Mouse (Mus musculus): ENCODE measurements around the gene Btbd17. TPM values are rescaled to one million over a fixed set of nuclear protein-coding genes. Genes with fewer than 3 reads are reported as not detected.
A peak's percentile ranks its signal among the peaks of the same experiment; 100 is the strongest.

Btbd17 gene
- polyA plus RNA-seq (2015; fragmentation: Nextera tagmentation; extraction: Ambion mirVana), result 26.4 and 29.7 TPM in 2 replicates

DNA sequence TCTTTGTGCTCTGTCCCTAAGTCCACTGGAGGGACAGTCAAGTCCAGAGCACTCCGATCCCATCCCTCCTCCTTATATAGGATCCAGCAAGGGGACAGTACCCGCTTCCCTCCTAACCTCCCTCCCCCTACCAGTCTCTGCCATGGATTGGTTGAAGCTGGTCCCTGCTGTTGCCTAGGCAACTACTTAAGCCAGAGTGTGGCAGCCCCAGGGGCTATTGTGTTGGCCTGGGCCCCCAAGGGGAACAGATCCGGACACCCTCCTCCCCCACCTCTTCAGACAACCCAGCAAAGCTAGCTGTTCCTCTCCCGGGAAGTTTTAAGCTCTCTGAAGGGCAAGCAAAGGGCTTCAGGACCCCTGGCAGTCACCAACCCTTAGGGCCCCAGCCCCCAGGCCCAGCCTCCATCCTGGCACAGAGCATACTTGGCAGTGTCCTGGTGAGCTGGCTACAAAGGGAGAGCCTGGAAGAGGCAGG, at the start of gene Btbd17:
TSS of gene Btbd17 (minus strand) at position 98 of the 475 bp plus-strand sequence.
- H3K4me1 ChIP-seq, result peaks cover 60% of the 10 kb centered on the region

GRCm38 (mm10) chr11:114844464-114845220, 48.9 kb upstream of the Btbd17 start:
- Histone ChIP-seq H3K9ac (replicated peaks) (no peak overlapping the region), H3K4me2 (replicated peaks) (no peak overlapping the region), H3K36me3 (no peaks in the 10 kb centered on the region), H3K4me1 (0 out of 2 replicates have a peak, but pooled peaks cover 4% of the 10 kb centered on the region), H3K27ac (replicated peaks) (no peak overlapping the region), H3K4me3 (no peak overlapping the region), H3K9me3 (no peaks in the 10 kb centered on the region; the same call in 1 of the 2 replicates), H3K27me3 (peaks cover 6% of the 10 kb centered on the region)
- 72% methylated on average over 7 of the region's 7 CpGs for WGBS
- ATAC-seq (replicated peaks), result no peak

More for the DNA sequence above, at the start of gene Btbd17:
- no peaks in the 10 kb centered on the region for H3K36me3 ChIP-seq
- H3K27me3 ChIP-seq, result peaks cover 1% of the 10 kb centered on the region; the same call in 1 of the 2 replicates
- H3K9me3 ChIP-seq, result no peaks in the 10 kb centered on the region
- H3K9ac ChIP-seq (replicated peaks), result peak within 1 kb of the TSS; percentile 20
- H3K4me3 ChIP-seq, result peak within 1 kb of the TSS; percentile 35
- H3K27ac ChIP-seq (replicated peaks), result peak within 1 kb of the TSS; percentile 97
- under 1% methylated on average over 4 of the region's 4 CpGs for WGBS
- H3K4me2 ChIP-seq (replicated peaks), result peak within 1 kb of the TSS; percentile 44
- ATAC-seq (replicated peaks), result peak; percentile 85

- Histone ChIP-seq H3K27ac (replicated peaks) (no peak overlapping the region), H3K9ac (replicated peaks) (no peak overlapping the region), H3K9me3 (no peaks in the 10 kb centered on the region; the same call in 1 of the 2 replicates), H3K4me2 (replicated peaks) (no peak overlapping the region), H3K36me3 (no peaks in the 10 kb centered on the region), H3K4me3 (no peak overlapping the region), H3K27me3 (no peaks in the 10 kb centered on the region), H3K4me1 (0 out of 2 replicates have a peak, but pooled peaks cover 4% of the 10 kb centered on the region)
- ATAC-seq (replicated peaks), result no peak
- WGBS, result 12% methylated on average over 8 of the region's 8 CpGs
Measured at GRCm38 (mm10) chr11:114843818-114844463, 48.2 kb upstream of the Btbd17 start.

DNA sequence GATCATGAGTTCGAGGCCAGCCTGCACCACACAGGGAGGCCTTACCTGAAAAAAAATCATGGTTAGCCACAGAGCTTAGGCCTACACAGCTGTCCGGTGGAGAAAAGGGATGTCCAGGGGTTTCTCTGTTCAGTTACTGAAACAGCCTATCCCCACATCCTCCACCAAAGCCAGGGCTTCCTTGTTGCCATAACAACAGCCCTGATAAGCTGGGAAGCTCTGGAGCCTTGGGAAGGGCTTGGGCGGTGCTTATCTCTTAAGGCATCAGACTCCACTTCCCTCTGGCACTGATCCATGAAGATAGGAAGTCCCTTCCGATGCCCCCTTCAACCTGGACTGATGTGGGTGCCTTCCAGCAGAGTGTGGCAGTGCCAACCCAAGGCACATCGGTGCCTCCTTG, 37.4 kb upstream of the Btbd17 start:
- WGBS, result 56% methylated on average over 5 of the region's 5 CpGs
- Histone ChIP-seq H3K27me3 (no peaks in the 10 kb centered on the region), H3K27ac (replicated peaks) (no peak overlapping the region), H3K4me3 (no peak overlapping the region), H3K9ac (replicated peaks) (no peak overlapping the region), H3K9me3 (no peaks in the 10 kb centered on the region), H3K36me3 (no peaks in the 10 kb centered on the region), H3K4me2 (replicated peaks) (no peak overlapping the region), H3K4me1 (peaks cover 18% of the 10 kb centered on the region)
- no peak for ATAC-seq (replicated peaks)

GRCm38 (mm10) chr11:114830433-114830773, 34.7 kb upstream of the Btbd17 start:
- Histone ChIP-seq H3K4me3 (0 out of 2 replicates have a peak overlapping the region, but pooled peaks have one; percentile 1), H3K27ac (replicated peaks) (no peak overlapping the region), H3K27me3 (no peaks in the 10 kb centered on the region), H3K4me2 (replicated peaks) (peak overlapping the region; percentile 34), H3K9ac (replicated peaks) (no peak overlapping the region), H3K36me3 (no peaks in the 10 kb centered on the region), H3K9me3 (no peaks in the 10 kb centered on the region), H3K4me1 (peaks cover 18% of the 10 kb centered on the region)
- no peak for ATAC-seq (replicated peaks)
- WGBS, result 13% methylated on average over 8 of the region's 8 CpGs

DNA sequence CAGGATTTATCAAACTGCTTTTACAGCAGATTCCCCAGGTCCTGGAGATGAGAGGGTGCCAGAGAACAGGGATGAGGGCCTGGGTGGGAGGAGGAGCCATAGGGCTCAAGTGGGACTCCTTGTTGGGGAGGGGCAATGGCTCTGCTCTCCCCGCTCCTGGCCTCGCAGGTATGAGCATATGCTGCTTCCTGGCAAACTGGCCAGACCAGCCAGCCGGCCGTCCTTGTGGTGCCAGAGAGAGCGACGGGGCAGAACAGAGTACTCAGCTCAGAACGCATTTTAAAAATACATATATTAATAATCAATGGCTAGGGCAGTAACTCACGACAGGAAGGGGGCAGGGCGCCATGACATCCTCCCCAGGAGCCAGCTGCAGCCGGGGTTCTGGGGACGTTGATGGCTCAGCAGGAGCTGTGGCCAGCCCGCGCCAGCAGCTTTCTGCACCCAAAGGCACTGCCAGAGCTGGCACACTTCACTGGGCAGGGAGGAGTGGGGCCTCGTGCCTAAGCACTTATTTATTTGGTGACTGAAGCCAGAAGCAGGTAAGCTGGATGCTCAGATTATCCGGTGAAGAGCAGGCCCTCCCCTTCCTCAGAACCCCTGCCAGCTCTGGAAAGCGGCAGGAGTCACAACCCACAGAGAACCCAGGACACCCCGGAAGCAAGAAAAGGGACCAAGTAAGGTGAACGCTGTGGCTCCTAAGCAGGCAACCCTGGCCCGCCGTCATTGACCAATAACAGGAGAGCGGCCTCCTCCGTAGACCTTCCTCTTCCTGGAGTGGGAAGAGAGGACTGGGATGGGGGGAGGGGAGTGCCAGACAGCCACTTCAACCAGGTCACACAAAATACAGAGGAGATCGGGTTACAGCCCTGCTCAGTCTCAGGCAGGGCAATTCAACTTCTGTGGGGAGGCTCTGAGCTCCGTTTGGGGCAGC, 34.0 kb upstream of the Btbd17 start:
- H3K4me2 ChIP-seq (replicated peaks), result peak overlapping the region; percentile 34
- no peaks in the 10 kb centered on the region for H3K36me3 ChIP-seq
- peak overlapping the region; percentile 31; the same call in 1 of the 2 replicates for H3K27ac ChIP-seq (replicated peaks)
- 0 out of 2 replicates have a peak overlapping the region, but pooled peaks have one; percentile 1 for H3K4me3 ChIP-seq
- H3K9me3 ChIP-seq, result no peaks in the 10 kb centered on the region
- ATAC-seq (replicated peaks), result peak; percentile 48; the same call in 1 of the 2 replicates
- H3K9ac ChIP-seq (replicated peaks), result 0 out of 2 replicates have a peak overlapping the region, but pooled peaks have one; percentile 1
- H3K4me1 ChIP-seq, result peaks cover 18% of the 10 kb centered on the region
- 9% methylated on average over 24 of the region's 24 CpGs for WGBS
- H3K27me3 ChIP-seq, result no peaks in the 10 kb centered on the region

DNA sequence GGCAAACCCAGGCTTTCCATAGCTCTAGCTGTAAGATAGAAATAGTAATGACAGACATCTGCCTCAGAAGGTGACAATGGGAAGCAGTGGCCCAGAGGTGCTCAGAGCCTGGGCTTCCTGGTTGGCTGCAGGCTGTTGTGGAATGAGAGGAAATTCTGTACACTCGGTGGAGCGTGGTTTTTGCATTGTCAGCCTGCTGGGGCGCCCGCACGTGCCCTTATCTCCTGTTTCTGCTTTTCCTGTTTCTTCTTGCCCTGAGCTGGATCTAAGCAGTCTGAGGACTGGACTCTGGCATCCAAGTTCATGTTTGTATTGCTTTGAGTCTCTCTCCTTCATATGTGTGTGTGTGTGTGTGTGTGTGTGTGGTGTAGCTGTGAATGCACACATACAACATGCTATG, 30.9 kb upstream of the Btbd17 start:
- Histone ChIP-seq H3K4me3 (no peak overlapping the region), H3K4me1 (peaks cover 35% of the 10 kb centered on the region), H3K27me3 (no peaks in the 10 kb centered on the region), H3K9me3 (no peaks in the 10 kb centered on the region), H3K27ac (replicated peaks) (no peak overlapping the region), H3K9ac (replicated peaks) (no peak overlapping the region), H3K4me2 (replicated peaks) (no peak overlapping the region), H3K36me3 (no peaks in the 10 kb centered on the region)
- no peak for ATAC-seq (replicated peaks)
- WGBS, result 63% methylated on average over 5 of the region's 5 CpGs

DNA sequence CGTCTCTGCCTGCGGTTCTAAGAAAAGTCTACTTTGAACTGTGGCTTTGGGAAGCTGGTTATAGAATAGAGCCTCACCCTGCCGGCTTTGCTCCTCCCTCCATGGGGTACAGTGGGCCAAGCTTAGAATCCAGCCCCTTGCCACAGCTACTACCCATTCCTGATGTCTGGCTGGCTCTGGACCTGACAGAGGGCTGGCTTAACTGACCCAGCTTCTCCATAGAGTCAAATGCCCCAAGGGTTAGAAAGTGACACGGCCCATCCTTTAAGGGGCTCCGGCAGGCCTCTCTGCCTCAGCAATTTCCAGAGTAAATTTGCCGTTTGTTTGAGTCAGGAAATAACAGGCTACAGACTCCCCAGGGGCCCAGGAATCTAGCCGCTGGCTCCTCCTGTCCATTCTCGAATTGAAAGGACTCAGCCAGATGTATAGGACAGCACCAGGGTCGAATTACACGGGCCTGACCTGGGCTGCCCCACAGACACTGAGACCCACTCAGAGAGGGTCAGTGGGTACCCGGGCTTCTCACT, 27.5 kb upstream of the Btbd17 start:
- peak; percentile 60 for ATAC-seq (replicated peaks)
- H3K27ac ChIP-seq (replicated peaks), result peak overlapping the region; percentile 81
- H3K4me2 ChIP-seq (replicated peaks), result no peak overlapping the region
- H3K36me3 ChIP-seq, result no peaks in the 10 kb centered on the region
- H3K9me3 ChIP-seq, result no peaks in the 10 kb centered on the region
- peaks cover 18% of the 10 kb centered on the region for H3K4me1 ChIP-seq
- H3K9ac ChIP-seq (replicated peaks), result no peak overlapping the region
- WGBS, result 2% methylated on average over 11 of the region's 11 CpGs
- no peak overlapping the region for H3K4me3 ChIP-seq
- no peaks in the 10 kb centered on the region for H3K27me3 ChIP-seq

GRCm38 (mm10) chr11:114822727-114823126, 27.0 kb upstream of the Btbd17 start:
- peak; percentile 92 for ATAC-seq (replicated peaks)
- no peaks in the 10 kb centered on the region for H3K27me3 ChIP-seq
- no peaks in the 10 kb centered on the region for H3K9me3 ChIP-seq
- no peak overlapping the region for H3K4me3 ChIP-seq
- H3K9ac ChIP-seq (replicated peaks), result no peak overlapping the region
- no peaks in the 10 kb centered on the region for H3K36me3 ChIP-seq
- WGBS, result 26% methylated on average over 12 of the region's 12 CpGs
- peaks cover 18% of the 10 kb centered on the region for H3K4me1 ChIP-seq
- peak overlapping the region; percentile 81 for H3K27ac ChIP-seq (replicated peaks)
- no peak overlapping the region for H3K4me2 ChIP-seq (replicated peaks)

DNA sequence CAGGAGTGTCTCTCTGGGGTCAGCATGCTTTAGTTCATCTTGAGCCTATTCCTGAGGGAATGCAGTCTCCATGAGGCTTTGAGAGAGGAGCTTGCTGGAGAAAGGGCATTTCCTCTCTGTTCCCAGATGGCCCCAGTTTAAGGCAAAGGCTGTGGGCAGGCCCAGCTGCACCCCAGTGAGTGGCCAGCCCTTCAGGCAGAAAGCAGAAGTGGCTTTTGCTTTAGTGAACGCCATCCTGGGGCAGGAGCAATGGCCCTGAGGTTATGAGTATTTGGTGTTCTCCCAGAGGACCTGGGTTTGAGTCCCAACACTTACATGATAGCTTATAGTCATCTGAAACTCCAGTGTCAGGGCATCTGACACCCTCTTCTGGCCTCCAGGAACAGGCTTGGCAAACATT, 25.6 kb upstream of the Btbd17 start:
- no peaks in the 10 kb centered on the region for H3K27me3 ChIP-seq
- H3K9me3 ChIP-seq, result no peaks in the 10 kb centered on the region
- no peak for ATAC-seq (replicated peaks)

DNA sequence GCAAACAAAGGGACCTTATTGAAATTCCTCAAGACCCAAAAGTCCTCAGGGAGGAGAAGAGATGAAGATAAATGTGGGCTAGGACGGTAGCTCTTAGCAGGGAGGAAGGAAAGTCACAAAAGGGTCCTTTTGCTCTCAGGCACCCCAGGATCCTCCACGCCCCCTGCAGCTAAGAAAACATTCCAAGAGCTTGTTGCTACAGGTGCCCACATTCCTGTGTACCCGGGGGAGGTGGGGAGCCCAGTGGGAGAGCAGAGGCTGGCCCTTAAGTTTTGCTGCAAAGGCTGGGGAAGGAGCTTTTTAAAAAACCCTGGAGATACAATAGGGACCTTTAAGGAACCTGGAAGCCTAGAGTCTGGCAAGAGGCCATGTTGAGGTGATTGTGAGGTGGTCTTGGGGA, 24.7 kb upstream of the Btbd17 start:
- no peaks in the 10 kb centered on the region for H3K27me3 ChIP-seq
- H3K9me3 ChIP-seq, result no peaks in the 10 kb centered on the region
- no peak overlapping the region for H3K4me2 ChIP-seq (replicated peaks)
- H3K27ac ChIP-seq (replicated peaks), result no peak overlapping the region
- peaks cover 18% of the 10 kb centered on the region for H3K4me1 ChIP-seq
- H3K4me3 ChIP-seq, result no peak overlapping the region
- H3K9ac ChIP-seq (replicated peaks), result no peak overlapping the region
- ATAC-seq (replicated peaks), result no peak
- 50% methylated on average over 3 of the region's 3 CpGs for WGBS
- no peaks in the 10 kb centered on the region for H3K36me3 ChIP-seq

More for the DNA sequence above, 25.6 kb upstream of the Btbd17 start:
- no peak overlapping the region for H3K4me2 ChIP-seq (replicated peaks)
- no peak overlapping the region for H3K4me3 ChIP-seq
- no peak overlapping the region for H3K27ac ChIP-seq (replicated peaks)
- H3K9ac ChIP-seq (replicated peaks), result no peak overlapping the region
- H3K4me1 ChIP-seq, result peaks cover 18% of the 10 kb centered on the region
- 79% methylated on average over 1 of the region's 1 CpGs for whole genome bisulfite sequencing
- no peaks in the 10 kb centered on the region for H3K36me3 ChIP-seq
